Mouse (Mus musculus) liver, postnatal 0 days (tissue): ENCODE data around the gene Hist1h2ae.

Experiments used
- CTCF ChIP-seq: sonication (generic); IDR thresholded peaks from 2 replicates; pipeline ENCODE4 v1.5.1; 2016; ENCODE audit warnings: antibody characterized with exemption, low read depth
- EP300 ChIP-seq: IDR thresholded peaks from 2 replicates; pipeline ENCODE4 v1.6.1; 2016; ENCODE audit warnings: antibody characterized with exemption, low read depth, mild to moderate bottlenecking

- no peak for TF ChIP-seq CTCF
- no peak for TF ChIP-seq EP300
Observed at GRCm38 (mm10) chr13:23605052-23605451, 34.0 kb upstream of the Hist1h2ae start.
